Mouse (Mus musculus) regulatory T cell (primary cell): ENCODE results near the gene Osbpl10.

Experiments used
- in situ Hi-C: fragments of 300-600 bp; cut with MboI, MseI; formaldehyde crosslinking; loops from one replicate; pipeline ENCODE4 v1.15.1; 2025; ENCODE audit warnings: high pct_unique_total_duplicates

The Osbpl10 gene

GRCm38 (mm10) chr9:115161591-115161990 lies 183.2 kb downstream of the Osbpl10 start:
- in situ Hi-C loops: no loop called here

DNA sequence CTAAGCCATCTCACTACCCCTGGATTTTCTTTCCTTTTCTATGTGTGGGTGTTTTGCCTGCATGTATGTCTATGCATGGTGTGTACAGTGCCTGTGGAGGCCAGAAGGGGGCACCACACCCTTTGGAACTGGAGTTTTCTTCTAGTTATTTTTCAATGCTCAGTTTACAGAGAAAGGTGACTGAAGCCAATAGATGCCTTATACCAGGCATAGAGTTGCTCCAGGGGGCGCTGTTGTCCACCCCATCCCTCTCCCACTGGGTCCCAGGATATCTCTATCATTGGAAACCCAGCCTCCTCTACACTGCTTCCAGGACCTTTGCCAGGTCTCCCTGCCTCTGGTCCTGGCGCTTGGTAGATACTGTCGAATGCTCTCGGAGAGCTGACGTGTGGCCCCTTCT lies 184.7 kb downstream of the Osbpl10 start:
- in situ Hi-C loops: no loop called here

DNA sequence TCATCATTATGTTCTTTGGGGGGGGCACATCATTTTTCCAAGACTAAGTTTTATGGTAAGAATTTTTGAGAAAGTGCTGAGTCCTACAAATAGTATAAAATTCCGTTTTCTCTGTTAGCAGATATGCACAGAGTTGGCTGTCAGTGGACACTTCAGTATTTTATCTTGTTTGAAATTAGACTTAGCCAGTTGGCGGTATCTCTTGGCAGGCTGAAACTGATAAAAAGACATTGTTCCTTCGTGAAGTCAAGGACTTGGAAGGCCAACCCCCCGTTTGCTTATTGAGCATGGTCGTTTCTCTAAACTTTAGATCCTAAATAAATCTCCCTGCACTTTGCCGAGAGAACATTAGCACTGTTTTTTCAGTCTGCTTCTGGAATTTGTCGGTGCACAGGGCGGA lies 185.3 kb downstream of the Osbpl10 start:
- in situ Hi-C loops: no loop called here

DNA sequence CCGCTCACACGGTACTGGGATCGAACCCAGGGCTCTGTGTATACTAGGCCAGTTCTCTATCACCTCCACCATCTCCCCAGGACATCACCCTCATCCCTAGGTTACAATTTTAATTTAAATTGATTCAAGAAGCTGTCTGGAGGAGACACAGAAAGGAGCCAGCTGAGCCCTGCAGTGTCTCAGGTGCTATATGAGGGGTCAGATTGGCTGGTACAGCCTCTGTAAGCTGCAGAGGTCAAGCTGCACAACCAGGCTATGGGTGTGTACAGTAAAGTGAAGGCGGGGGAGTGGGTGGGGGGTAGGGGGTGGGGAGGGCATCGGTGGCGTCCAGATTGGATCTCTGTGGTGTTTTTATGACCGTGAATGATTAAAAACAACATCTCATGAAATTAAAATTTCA lies 186.0 kb downstream of the Osbpl10 start:
- in situ Hi-C loops: no loop called here

DNA sequence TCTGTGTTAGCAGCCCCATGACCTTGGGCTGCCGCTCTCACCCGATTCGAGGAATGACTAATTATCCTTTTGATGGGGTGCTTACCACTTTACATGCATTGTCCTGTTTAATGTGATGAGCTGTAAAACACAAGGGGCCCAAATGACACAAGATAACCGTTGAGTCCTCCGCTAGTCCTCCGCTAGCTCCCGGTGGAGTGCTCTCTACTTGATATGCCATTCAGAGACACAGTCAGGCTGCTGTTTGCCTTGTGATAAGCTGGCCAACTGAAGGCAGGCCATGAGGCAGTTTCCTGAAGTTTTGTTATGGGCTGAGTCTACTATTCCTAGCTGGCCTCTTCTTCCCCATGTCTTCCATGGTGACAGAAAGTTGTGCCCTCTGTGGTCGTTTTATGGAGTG lies 187.6 kb downstream of the Osbpl10 start:
- in situ Hi-C loops: no loop called here

DNA sequence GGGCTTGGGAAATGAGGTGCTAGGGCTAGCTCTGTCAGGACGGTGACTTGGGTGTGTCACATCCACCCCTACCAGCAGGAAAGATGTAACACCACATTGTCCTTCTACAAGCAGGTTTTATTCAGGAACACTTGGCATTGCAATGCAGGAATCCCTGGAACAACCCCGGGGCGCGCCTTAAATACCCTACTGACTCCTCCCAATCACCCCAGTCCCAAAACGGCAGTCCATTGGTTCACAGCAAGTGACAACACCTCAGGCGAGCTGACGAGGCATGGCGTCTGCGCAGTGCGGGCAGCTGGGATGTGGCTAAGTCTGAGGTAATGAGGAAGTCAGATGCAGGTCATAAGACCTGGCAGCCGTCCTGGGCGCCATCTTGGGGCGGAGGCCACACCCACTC lies 191.2 kb downstream of the Osbpl10 start:
- in situ Hi-C loops: no loop called here

- in situ Hi-C loops: no loop called here
These were observed 193.7 kb downstream of the Osbpl10 start for GRCm38 (mm10) chr9:115172096-115172495.

GRCm38 (mm10) chr9:115179154-115179553 lies 200.8 kb downstream of the Osbpl10 start:
- in situ Hi-C loops: no loop called here

DNA sequence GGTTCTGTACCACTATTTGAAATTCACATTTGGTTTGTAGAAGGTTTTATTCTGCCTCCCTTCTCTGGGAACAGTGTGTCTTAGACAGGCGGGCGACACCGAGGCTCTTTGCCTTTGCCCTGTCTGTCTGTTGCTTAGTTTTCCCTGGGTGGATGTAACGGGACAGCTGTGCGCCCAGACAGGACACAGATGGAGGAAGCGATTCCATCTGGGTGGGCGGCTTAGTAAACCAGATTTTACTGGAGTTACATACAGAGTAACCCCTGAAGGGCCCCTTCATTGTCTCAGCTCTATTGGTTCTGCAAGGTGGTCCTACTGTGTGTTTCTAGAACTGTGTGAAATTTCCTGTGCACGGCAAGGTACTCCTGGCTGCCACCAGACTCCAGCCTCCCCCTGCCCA lies 201.6 kb downstream of the Osbpl10 start:
- in situ Hi-C loops: no loop called here

- in situ Hi-C loops: no loop called here
These were observed 208.0 kb downstream of the Osbpl10 start for GRCm38 (mm10) chr9:115186402-115186801.

DNA sequence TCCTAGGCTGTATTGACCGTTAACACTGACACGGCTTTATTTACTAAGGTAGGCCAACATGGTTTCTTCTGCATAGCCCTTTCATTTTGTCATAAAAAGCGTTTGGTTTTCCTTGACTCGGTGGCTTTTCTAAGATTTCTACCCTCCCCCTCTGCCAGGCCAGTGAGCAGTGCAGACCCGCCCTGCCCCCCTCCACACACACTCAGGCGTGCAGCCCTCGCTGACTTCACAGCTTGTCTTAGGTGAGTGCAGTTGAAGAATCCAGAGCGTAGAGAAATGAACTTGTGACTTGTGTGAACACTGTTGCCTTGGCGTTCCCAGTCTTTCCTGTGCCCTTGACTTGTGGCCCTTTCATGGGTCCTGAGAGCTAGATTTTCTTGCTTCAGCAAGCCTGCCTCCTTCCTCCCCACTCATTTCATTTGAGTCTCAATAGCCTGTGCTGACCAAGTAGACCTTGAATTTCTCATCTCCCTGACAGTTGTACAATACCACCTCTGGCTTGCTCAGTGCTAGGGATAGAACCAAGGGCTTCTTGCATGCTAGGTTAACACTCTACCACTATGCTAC lies 212.1 kb downstream of the Osbpl10 start:
- in situ Hi-C loops: no loop called here

DNA sequence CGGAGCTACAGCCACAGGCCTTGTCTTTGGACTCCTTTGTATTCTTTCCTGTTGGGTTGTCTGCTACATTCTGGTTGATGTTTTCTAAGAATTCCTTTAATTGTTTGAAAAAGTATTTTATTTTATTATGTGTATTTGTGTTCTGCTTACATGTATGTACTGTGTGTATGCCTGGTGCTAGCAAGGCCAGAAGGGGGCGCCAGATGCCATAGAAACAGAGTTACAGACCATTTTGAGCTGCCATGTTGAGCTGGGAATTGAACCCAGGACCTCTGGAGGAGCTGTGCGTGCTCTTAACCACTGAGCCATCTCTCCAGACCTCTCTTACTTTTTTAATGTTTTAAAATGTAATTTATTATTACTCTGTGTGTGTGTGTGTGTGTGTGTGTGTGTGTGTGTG lies 214.5 kb downstream of the Osbpl10 start:
- in situ Hi-C loops: no loop called here

- in situ Hi-C loops: no loop called here
These were observed 218.7 kb downstream of the Osbpl10 start for GRCm38 (mm10) chr9:115197082-115197481.

DNA sequence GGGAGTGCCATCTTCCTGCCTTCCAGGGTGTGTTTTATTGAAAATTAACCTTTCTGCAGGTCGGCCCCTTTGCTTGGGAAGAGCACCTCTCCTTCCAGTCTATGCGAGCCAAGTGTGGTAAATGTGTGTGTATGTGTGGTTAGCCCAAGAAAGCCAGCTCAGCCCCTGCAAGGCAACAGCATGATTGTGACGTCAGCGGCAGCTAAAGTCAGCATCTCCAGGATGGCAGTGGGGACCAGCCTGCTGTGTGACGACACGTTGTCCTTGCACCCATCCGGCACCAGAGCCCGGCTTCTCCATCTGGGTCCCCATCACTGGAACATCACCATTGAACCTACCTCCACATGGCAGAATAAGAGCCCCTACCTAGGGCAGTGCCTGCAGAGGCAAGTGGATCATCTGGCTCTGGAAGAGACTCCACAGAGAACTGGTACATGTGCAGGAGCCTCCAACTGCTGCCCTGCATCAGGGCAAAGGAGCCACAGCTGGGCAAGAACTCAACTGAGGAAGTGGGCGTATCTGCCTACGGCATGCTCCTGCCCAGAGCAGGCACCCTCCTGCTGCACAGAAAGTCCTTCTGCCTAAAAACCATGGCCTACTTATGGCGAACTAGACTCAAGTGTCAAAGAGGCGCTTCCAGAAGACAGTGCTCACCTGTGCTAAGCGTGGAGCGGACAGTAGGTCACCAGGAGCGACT lies 221.9 kb downstream of the Osbpl10 start:
- in situ Hi-C loops: no loop called here

DNA sequence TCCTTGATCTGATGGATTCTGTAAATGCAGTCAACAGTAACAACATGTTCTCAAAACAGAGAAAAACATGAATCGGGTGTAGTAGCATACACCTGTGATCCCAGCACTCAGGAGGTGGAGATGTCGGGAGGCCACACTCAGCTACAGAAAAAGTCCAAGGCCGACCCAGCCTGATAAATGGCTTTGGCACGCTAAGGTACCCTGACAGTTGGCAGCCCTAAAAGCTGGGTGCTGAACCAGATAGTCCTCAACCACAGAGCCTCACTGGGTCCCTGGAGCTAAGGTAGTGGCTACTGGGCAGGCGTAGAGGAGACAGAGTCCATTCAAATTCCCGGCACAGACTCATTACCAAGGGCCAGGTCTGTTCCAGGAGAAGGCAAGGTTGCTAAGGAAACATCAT lies 222.9 kb downstream of the Osbpl10 start:
- in situ Hi-C loops: no loop called here

DNA sequence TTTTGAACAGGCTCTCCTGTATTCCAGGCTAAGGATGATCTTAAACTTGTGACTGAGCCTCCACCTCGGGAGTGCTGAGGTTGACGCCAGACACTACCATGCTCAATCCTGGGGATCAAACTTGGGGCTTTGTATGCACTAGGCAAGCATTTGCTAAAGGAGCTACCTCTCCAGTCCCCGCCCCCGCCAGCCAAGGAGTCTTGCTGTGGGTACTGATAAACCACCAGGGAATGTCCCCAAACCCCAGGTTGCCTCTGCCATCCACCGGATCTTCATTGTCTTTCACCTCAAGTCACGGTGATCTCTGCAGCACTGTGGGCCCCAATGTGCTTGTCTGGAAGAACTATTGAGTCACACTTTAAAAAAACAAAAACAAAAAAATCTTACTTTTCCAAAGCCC lies 224.8 kb downstream of the Osbpl10 start:
- in situ Hi-C loops: no loop called here

DNA sequence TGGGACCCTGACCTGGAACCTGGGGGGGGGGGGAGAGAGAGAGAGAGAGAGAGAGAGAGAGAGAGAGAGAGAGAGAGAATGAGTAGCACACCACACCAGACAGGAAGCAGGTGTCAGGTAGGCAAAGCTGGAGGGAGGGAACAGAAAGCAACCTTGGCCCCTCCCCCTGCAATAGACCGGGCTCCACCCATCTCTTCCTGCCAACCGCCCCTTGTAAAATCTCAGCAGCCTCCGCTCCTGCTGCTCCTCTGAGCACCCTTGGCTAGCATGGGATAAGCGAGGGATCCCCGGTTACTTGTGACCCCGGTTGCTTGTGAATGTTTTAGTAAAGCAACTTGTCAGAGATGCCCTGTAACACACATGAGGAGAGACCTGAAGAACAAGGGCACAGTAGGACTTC lies 227.1 kb downstream of the Osbpl10 start:
- in situ Hi-C loops: no loop called here

- in situ Hi-C loops: no loop called here
These were observed 227.8 kb downstream of the Osbpl10 start for GRCm38 (mm10) chr9:115206219-115206618.

GRCm38 (mm10) chr9:115209737-115210136 lies 231.4 kb downstream of the Osbpl10 start:
- in situ Hi-C loops: no loop called here

DNA sequence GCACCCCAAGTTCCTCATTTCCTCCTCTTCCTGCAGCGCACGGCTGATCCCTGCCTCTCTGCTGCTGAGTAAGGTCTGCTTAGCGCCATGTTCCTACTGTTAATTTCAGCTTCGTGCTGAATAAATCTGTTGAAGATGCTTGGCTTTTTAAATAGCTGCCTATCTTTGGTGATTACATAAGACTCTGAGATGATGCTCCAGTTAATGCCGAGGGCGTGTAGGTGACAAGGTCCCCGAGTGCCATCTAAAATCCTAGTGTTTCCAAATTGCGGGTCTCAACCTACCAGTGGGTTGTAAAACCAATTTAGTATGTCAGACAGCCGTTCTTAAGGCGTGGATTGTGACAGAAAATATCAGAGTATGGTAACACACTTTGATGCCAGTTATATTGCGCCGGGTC lies 232.2 kb downstream of the Osbpl10 start:
- in situ Hi-C loops: no loop called here

GRCm38 (mm10) chr9:115213755-115214264 lies 235.4 kb downstream of the Osbpl10 start:
- in situ Hi-C loops: no loop called here

DNA sequence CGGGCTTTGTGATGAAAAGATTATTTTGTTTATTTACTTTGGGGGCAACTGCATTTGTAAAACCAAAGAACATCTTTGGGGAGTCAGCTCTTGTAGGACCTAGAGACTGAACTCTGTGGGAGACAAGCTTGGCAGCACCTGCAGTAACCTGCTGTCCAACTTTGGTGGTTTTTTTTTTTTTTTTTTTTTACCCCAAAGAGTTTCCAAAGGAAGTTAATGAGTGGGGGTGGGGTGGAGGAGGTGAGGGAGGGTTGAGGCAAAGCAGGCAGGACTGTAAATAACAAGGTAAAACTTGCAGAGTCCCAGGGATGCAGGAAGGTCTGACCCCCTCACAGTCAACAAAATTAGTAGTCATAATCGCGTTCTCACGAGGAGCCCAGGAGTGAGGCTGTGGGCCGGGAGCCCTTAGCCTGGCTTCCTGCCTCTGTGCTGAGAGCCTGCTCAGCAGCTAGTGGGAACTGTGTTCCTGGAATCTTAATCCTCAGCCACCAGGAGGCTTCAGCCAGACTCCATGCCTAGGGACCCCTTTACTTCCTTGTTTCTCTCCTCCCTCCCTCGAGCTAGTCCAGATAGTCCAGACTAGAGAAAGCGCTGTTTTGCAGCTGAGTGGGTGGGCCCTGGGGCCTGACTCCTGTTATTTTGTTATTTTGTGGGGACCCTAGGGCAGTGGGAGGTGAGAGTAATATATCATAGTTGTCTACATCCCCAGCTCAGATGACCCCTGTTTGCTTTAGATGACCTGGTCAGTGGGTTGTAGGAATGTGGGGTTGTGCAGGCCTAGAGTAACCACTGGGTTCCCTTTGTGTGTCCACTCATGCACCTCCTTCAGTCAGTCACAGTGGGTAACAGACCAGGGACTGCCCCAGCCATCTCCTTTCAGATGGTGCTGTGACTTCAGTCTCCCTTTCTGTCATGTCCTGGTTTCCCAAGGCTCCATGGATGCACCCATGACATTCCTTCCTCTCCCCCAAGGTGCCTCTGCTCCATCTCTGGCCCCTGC lies 236.5 kb downstream of the Osbpl10 start:
- in situ Hi-C loops: no loop called here
